Mouse (Mus musculus) left cerebral cortex, adult 2 months (tissue): Measurements from ENCODE around the gene Runx1. TPM values are rescaled to one million over a fixed set of nuclear protein-coding genes. Genes with fewer than 3 reads are reported as not detected.

Source experiments
- DNase-seq, 2 experiments: peaks; one replicate each; pipeline ENCODE4 v3.0.0; 2021 to 2022; ENCODE audit warnings: low spot score in 2 of 2, mixed read lengths in 1 of 2; ENCODE audit errors: extremely low spot score in 1 of 2
- H3K27ac ChIP-seq: fragments of 200-600 bp; 2 replicates; pipeline ENCODE4 v1.8.1; 2022
- H3K4me3 ChIP-seq: fragments of 200-600 bp; 2 replicates; pipeline ENCODE4 v1.8.1; 2022
- CTCF ChIP-seq: fragments of 200-600 bp; IDR thresholded peaks from 2 replicates; pipeline ENCODE4 v1.8.1; 2022; ENCODE audit warnings: antibody characterized with exemption, mild to moderate bottlenecking, moderate library complexity
- intact Hi-C: fragments of 180-260 bp; cut with DNase I; formaldehyde crosslinking; loops from one replicate; pipeline ENCODE4 v1.15.1; 2025
- total RNA-seq, 2 experiments: library from RNA; stranded (reverse); gene quantifications; 2 replicates each; pipeline ENCODE4 v1.2.3; 2021

Gene Runx1
- total RNA-seq, 2 experiments from 2014 or later = 1.3 to 1.7 TPM

- intact Hi-C loops = no loop called here
- Histone ChIP-seq H3K27ac (no peak overlapping the region), H3K4me3 (no peak overlapping the region)
- TF ChIP-seq CTCF = no peak
- no peak for DNase-seq
Observed at GRCm38 (mm10) chr16:92812405-92812804, 13.5 kb downstream of the Runx1 start.

GRCm38 (mm10) chr16:92810568-92811240, 15.2 kb downstream of the Runx1 start:
- intact Hi-C loops = no loop called here
- no peak overlapping the region for H3K4me3 ChIP-seq
- TF ChIP-seq CTCF = no peak
- no peak overlapping the region for H3K27ac ChIP-seq
- DNase-seq = no peak

- no peak for TF ChIP-seq CTCF
- H3K4me3 ChIP-seq = no peak overlapping the region
- no peak overlapping the region for H3K27ac ChIP-seq
- DNase-seq = no peak
- intact Hi-C loops = no loop called here
Observed at GRCm38 (mm10) chr16:92807772-92808171, 18.2 kb downstream of the Runx1 start.

- Histone ChIP-seq H3K4me3 (no peak overlapping the region), H3K27ac (no peak overlapping the region)
- TF ChIP-seq CTCF = no peak
- no peak for DNase-seq
- intact Hi-C loops = no loop called here
Observed at GRCm38 (mm10) chr16:92803076-92803580, 22.8 kb downstream of the Runx1 start.

- Histone ChIP-seq H3K4me3 (no peak overlapping the region), H3K27ac (no peak overlapping the region)
- intact Hi-C loops = no loop called here
- DNase-seq = no peak
- TF ChIP-seq CTCF = no peak
Observed at GRCm38 (mm10) chr16:92801567-92801966, 24.4 kb downstream of the Runx1 start.

GRCm38 (mm10) chr16:92800845-92801244, 25.1 kb downstream of the Runx1 start:
- DNase-seq = no peak
- intact Hi-C loops = no loop called here
- no peak overlapping the region for H3K27ac ChIP-seq
- TF ChIP-seq CTCF = no peak
- no peak overlapping the region for H3K4me3 ChIP-seq

GRCm38 (mm10) chr16:92799940-92800339, 26.0 kb downstream of the Runx1 start:
- no peak; the same call in 1 of the 2 replicates for TF ChIP-seq CTCF
- no peak overlapping the region for H3K27ac ChIP-seq
- DNase-seq = no peak
- intact Hi-C loops = no loop called here
- no peak overlapping the region for H3K4me3 ChIP-seq

GRCm38 (mm10) chr16:92794197-92794596, 31.8 kb downstream of the Runx1 start:
- H3K27ac ChIP-seq = no peak overlapping the region
- DNase-seq = no peak
- no peak overlapping the region for H3K4me3 ChIP-seq
- TF ChIP-seq CTCF = no peak
- intact Hi-C loops = no loop called here

GRCm38 (mm10) chr16:92793741-92794140, 32.2 kb downstream of the Runx1 start:
- intact Hi-C loops = no loop called here
- no peak overlapping the region for H3K4me3 ChIP-seq
- TF ChIP-seq CTCF = no peak
- no peak for DNase-seq
- H3K27ac ChIP-seq = no peak overlapping the region

GRCm38 (mm10) chr16:92792905-92793304, 33.0 kb downstream of the Runx1 start:
- TF ChIP-seq CTCF = no peak
- Histone ChIP-seq H3K4me3 (no peak overlapping the region), H3K27ac (no peak overlapping the region)
- no peak for DNase-seq
- intact Hi-C loops = no loop called here

GRCm38 (mm10) chr16:92790601-92791000, 35.3 kb downstream of the Runx1 start:
- TF ChIP-seq CTCF = no peak
- no peak for DNase-seq
- Histone ChIP-seq H3K27ac (no peak overlapping the region), H3K4me3 (no peak overlapping the region)
- intact Hi-C loops = no loop called here

- no peak for DNase-seq
- no peak for TF ChIP-seq CTCF
- H3K27ac ChIP-seq = no peak overlapping the region
- no peak overlapping the region for H3K4me3 ChIP-seq
- intact Hi-C loops = no loop called here
Observed at GRCm38 (mm10) chr16:92789840-92790239, 36.1 kb downstream of the Runx1 start.

GRCm38 (mm10) chr16:92788446-92788845, 37.5 kb downstream of the Runx1 start:
- TF ChIP-seq CTCF = no peak
- no peak for DNase-seq
- Histone ChIP-seq H3K27ac (no peak overlapping the region), H3K4me3 (no peak overlapping the region)
- intact Hi-C loops = no loop called here
